ENCODE assay signal across 7 mouse cellular contexts in the genomic region with DNA sequence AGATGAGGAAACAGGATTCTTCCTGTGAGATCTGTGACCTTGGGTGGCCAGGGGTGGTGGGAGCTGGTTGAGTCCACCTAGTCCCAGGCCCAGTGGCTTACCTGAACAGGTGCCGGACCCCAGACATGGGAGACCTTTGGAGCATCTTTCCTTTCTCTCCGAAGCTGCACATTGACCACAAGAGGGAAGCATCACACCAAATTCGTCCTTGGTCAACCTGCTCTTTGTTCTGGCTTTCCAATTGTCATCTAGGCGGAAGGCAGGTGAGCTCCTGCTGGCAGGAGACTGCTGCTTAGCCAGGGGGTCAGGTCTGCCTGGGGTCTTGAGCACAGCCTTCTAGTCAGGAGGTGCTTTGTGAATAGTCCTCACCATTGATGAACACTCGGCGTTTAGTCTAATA.
DNase-seq lines count a peak whose midpoint lies in the region; TF ChIP-seq lines count a peak whose summit lies in the region.

No protein-coding gene starts in this region.

- peak; percentile 26 to 52 (median 38); a peak in 4 of 6 replicates for TF ChIP-seq CTCF in MEL (IDR thresholded peaks at IDR 0.05 in 2 of 3, conservative IDR thresholded peaks at IDR 0.05 in 1 of 3; ENCODE audit: control insufficient read depth in 1 of 3, insufficient read depth in 1 of 3, low read depth in 2 of 3, low read length in 3 of 3, poor library complexity in 1 of 3, severe bottlenecking in 1 of 3)

- no peak overlapping the region for H3K9ac ChIP-seq in MEL (ENCODE audit: control insufficient read depth, low read depth, low read length, poor library complexity, severe bottlenecking)

- H3K4me3 ChIP-seq in MEL (ENCODE audit: control insufficient read depth in 1 of 2, insufficient read depth in 1 of 2, low read depth in 2 of 2, low read length in 2 of 2) = no peak overlapping the region

- no peaks in the 10 kb centered on the region for H3K36me3 ChIP-seq in MEL (ENCODE audit: control insufficient read depth in 1 of 2, insufficient read depth in 2 of 2, low read length in 2 of 2)

- peak; percentile 63 for TF ChIP-seq RAD21 in MEL (IDR thresholded peaks at IDR 0.05; ENCODE audit: low read depth, low read length)

- H3K27ac ChIP-seq in MEL (ENCODE audit: control insufficient read depth, low read depth, low read length) = no peak overlapping the region

- no peak for TF ChIP-seq EP300 in MEL (IDR thresholded peaks at IDR 0.05; ENCODE audit: low read depth in 1 of 2, low read length in 2 of 2)

- TF ChIP-seq POLR2A in MEL (IDR thresholded peaks at IDR 0.05; ENCODE audit: control insufficient read depth in 1 of 2, insufficient read depth in 1 of 2, low read depth in 1 of 2, low read length in 2 of 2, poor library complexity in 1 of 2) = no peak

- H3K79me2 ChIP-seq in MEL (ENCODE audit: control insufficient read depth, insufficient read depth, low read length, poor library complexity) = no peaks in the 10 kb centered on the region

- DNase-seq in left cerebral cortex, adult 18-20 months (ENCODE audit: low spot score in 2 of 2) = peak; percentile 4 to 13
- DNase-seq in left cerebral cortex, adult 11 months (ENCODE audit: low spot score) = no peak
- DNase-seq in MEL (ENCODE audit: low read depth, low spot score) = peak; percentile 12
- DNase-seq in embryo, embryonic 10 days (ENCODE audit: low spot score) = peak; percentile 70
- DNase-seq in lung, postnatal 36 days = peak; percentile 10
- DNase-seq in urinary bladder, postnatal 4 days (ENCODE audit: low spot score in 2 of 2) = no peak
- no peak for DNase-seq in adrenal gland, postnatal 25 days

- no peaks in the 10 kb centered on the region for H3K27me3 ChIP-seq in MEL (ENCODE audit: control insufficient read depth in 1 of 2, insufficient read depth in 2 of 2, low read length in 2 of 2)

- H3K9me3 ChIP-seq in MEL (replicated peaks; ENCODE audit: insufficient read depth, low read length) = no peaks in the 10 kb centered on the region

- H3K4me1 ChIP-seq in MEL (ENCODE audit: control insufficient read depth in 1 of 2, insufficient read depth in 2 of 2, low read length in 2 of 2) = no peaks in the 10 kb centered on the region

TF ChIP-seq in MEL, 35 proteins besides CTCF, POLR2A, EP300 and RAD21:
- TF ChIP-seq NRF1 (IDR thresholded peaks at IDR 0.05; ENCODE audit: insufficient read depth, low read depth, low read length, poor library complexity, severe bottlenecking) (no peak), MYC (IDR thresholded peaks at IDR 0.05; ENCODE audit: low read depth, low read length) (no peak), ZC3H11A (IDR thresholded peaks at IDR 0.05; ENCODE audit: low read depth, low read length) (peak; percentile 63), E2F4 (IDR thresholded peaks at IDR 0.05; ENCODE audit: borderline replicate concordance, low read depth, low read length) (no peak), SMC3 (IDR thresholded peaks at IDR 0.05; ENCODE audit: low read depth, low read length) (peak; percentile 69)
TF ChIP-seq in MEL: peak in this region for 2.

Comparison
In these comparisons a context has a peak if more than half of its experiments do, and no peak if none do; other contexts are left out.
1. DNase-seq: peak in left cerebral cortex, adult 18-20 months (2 of 2), MEL (single experiment), embryo, embryonic 10 days (single experiment) and lung, postnatal 36 days (single experiment); none in left cerebral cortex, adult 11 months (single experiment), urinary bladder, postnatal 4 days (0 of 2) and adrenal gland, postnatal 25 days (single experiment).